Mouse (Mus musculus) G1E (cell line): ENCODE data around the gene Prepl. TPM values are rescaled to one million over a fixed set of nuclear protein-coding genes. Genes with fewer than 3 reads are reported as not detected.

Source experiments
- ATAC-seq: 2 replicates; pipeline ENCODE4 v1.8.0; 2016; ENCODE audit warnings: mild to moderate bottlenecking; ENCODE audit not compliant: insufficient number of reproducible peaks, poor library complexity, low FRiP score, severe bottlenecking; ENCODE audit errors: extremely low read depth
- DNase-seq: peaks from one replicate; pipeline ENCODE4 v3.0.0; 2012; ENCODE audit warnings: low spot score
- H3K27me3 ChIP-seq: 2 replicates; pipeline ENCODE4 v1.6.1; 2012; ENCODE audit warnings: mild to moderate bottlenecking, low read length, inconsistent platforms; ENCODE audit not compliant: insufficient read depth
- H3K36me3 ChIP-seq: replicated peaks from 2 replicates; pipeline ENCODE3; 2012; ENCODE audit warnings: mild to moderate bottlenecking, inconsistent platforms
- H3K4me1 ChIP-seq: 2 replicates; pipeline ENCODE4 v1.6.1; 2012; ENCODE audit warnings: low read depth, low read length, inconsistent platforms, mixed read lengths; ENCODE audit not compliant: insufficient read depth
- H3K4me3 ChIP-seq: 2 replicates; pipeline ENCODE4 v1.5.1; 2012; ENCODE audit warnings: low read depth, mild to moderate bottlenecking, inconsistent platforms, low read length, moderate library complexity, mixed read lengths
- H3K9me3 ChIP-seq: replicated peaks from 2 replicates; pipeline ENCODE4 v1.6.1; 2012; ENCODE audit warnings: inconsistent platforms
- CTCF ChIP-seq: IDR thresholded peaks from 2 replicates; pipeline ENCODE4 v1.5.1; 2012; ENCODE audit warnings: low read depth, low read length, inconsistent platforms, mixed read lengths
- GATA1 ChIP-seq: IDR thresholded peaks from 2 replicates; pipeline ENCODE4 v1.6.1; 2012; ENCODE audit warnings: borderline replicate concordance, low read length, inconsistent platforms, mixed read lengths
- GATA2 ChIP-seq: IDR thresholded peaks from 2 replicates; pipeline ENCODE4 v1.6.1; 2012; ENCODE audit warnings: low read depth, low read length, inconsistent platforms, borderline replicate concordance
- POLR2AphosphoS5 ChIP-seq: IDR thresholded peaks from 2 replicates; pipeline ENCODE4 v1.6.1; 2012; ENCODE audit warnings: low read depth, low read length, inconsistent platforms; ENCODE audit not compliant: insufficient replicate concordance
- TAL1 ChIP-seq: conservative IDR thresholded peaks from 2 replicates; pipeline ENCODE4 v1.6.1; 2012; ENCODE audit warnings: low read depth, low read length, inconsistent platforms, mixed read lengths
- polyA plus RNA-seq: library from polyadenylated mRNA; stranded (reverse); fragments of >175 nt; gene quantifications from 2 replicates; pipeline ENCODE4 v1.2.3, GENCODE M21; 2012
- total RNA-seq, 2 experiments: library from RNA; stranded (forward) in 1 of 2; stranded (reverse) in 1 of 2; fragments of 200-1000 nt in 1 of 2; fragments of >200 nt in 1 of 2; fragmentation: Nextera tagmentation in 1 of 2; gene quantifications; 2 replicates each; pipeline ENCODE4 v1.2.3; 2014 to 2017

Gene Prepl
- total and polyA plus RNA-seq, 3 experiments: 1.2 to 53.0 (median 27.4) TPM

DNA sequence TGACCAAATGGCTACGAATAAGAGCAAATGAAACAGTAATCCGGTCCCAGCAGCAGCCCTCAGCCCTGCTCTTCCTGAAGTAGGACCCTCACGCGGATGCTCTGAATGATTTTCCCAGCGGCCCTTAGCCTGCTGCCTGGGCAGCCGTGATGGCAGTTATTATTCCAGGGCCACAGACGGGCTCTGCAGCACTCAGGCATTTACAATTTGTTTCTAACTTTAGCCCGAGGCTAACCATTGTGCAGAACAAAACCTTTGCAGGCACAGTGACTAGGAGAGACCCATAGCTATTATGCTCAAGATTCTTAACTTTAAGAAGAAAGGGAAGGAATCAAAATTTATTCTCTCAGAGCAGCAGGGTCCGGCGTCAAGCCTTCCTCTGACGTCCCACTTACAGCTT, 17.7 kb downstream of the Prepl start:
- H3K9me3 ChIP-seq: no peaks in the 10 kb centered on the region
- H3K4me3 ChIP-seq: no peak overlapping the region
- H3K27me3 ChIP-seq: no peaks in the 10 kb centered on the region
- ATAC-seq: no peak
- TF ChIP-seq POLR2AphosphoS5 (no peak), GATA2 (no peak), GATA1 (no peak), CTCF (no peak), TAL1 (no peak)
- H3K4me1 ChIP-seq: no peaks in the 10 kb centered on the region
- no peak for DNase-seq
- peaks cover 79% of the 10 kb centered on the region for H3K36me3 ChIP-seq

DNA sequence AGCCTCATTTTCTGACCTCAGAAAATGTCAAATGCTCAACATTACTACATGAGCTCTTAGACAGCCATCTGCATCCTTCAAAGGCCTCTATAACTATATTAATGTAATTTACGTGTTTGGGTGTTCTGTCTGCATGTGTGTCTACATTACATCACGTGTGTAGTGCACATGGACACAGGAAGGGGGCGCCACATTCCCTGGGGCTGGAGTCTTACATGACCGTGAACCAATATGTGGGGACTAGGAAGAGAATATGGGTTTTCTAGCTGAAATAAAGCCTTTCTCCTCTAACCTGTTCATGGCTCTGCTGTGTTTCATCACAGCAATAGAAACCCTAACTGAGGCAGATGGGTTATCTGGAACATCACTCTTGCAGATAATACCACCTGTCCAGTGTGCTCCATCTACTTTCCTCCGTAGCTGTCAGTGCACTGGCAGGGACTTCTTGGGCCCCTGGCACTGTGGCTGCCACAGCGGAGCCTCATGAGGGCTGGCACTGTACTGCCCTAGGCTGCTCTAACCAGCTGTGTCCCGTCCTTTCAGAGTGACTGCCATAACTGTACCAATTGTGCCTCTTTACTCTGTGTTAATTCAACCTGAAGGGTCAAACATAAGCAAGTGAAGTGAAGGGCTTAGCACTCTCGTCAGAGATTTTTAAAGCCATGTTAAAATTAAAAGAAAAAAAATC, 18.8 kb downstream of the Prepl start:
- no peak for ATAC-seq
- TF ChIP-seq POLR2AphosphoS5 (no peak), CTCF (no peak), GATA2 (no peak)
- H3K36me3 ChIP-seq: peaks cover 77% of the 10 kb centered on the region

DNA sequence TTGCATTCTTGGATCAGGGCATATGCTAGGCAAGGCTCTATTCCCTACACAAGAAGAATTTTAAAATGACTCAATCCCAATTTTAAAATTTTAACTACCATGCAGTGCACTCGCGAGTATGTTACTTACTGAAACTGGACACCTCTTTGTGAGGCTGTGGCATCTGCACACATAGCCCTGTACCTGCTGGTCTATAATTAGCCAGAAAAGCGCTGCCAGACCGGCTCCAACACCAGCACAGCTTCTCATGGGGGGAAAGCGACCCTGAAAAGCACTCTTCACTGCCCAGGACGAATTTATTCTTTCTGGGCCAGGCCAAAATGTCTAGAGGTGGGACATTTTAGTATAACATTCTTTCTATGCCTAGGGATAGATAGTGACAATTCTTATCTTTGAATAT, 19.4 kb downstream of the Prepl start:
- Histone ChIP-seq H3K27me3 (no peaks in the 10 kb centered on the region), H3K36me3 (peaks cover 77% of the 10 kb centered on the region), H3K9me3 (no peaks in the 10 kb centered on the region), H3K4me3 (no peak overlapping the region), H3K4me1 (no peaks in the 10 kb centered on the region)
- DNase-seq (no peak), ATAC-seq (no peak)
- TF ChIP-seq CTCF (no peak), GATA1 (no peak), TAL1 (no peak), POLR2AphosphoS5 (no peak), GATA2 (no peak)

More for the DNA sequence above, 18.8 kb downstream of the Prepl start:
- no peak overlapping the region for H3K4me3 ChIP-seq
- no peaks in the 10 kb centered on the region for H3K9me3 ChIP-seq
- DNase-seq: no peak
- no peaks in the 10 kb centered on the region for H3K4me1 ChIP-seq
- no peaks in the 10 kb centered on the region for H3K27me3 ChIP-seq

DNA sequence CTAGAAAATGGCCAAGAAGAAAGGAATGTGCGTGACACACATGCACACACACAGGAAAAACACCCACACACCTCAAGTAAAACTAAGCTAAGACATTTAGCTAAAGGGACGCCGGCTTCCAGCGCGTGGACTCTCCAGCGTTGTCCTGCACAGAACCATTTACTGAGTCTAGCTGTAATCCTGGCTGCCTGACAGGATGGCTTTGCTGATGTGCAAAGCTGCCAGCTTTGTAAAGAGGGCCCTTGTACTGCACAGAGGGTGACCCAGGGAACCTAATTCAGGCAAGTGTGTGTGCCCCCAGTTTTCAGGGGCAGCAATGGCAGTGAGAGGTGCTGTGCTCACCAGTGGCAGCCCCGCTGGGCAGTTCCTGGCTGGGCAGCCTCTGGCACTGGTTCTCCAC, 22.7 kb downstream of the Prepl start:
- no peak for ATAC-seq
- TF ChIP-seq CTCF: no peak
- no peak for TF ChIP-seq TAL1
- no peak for TF ChIP-seq GATA2
- TF ChIP-seq GATA1: no peak
- TF ChIP-seq POLR2AphosphoS5: no peak
- Histone ChIP-seq H3K27me3 (no peaks in the 10 kb centered on the region), H3K36me3 (peaks cover 83% of the 10 kb centered on the region), H3K9me3 (no peaks in the 10 kb centered on the region), H3K4me3 (no peak overlapping the region), H3K4me1 (peaks cover 15% of the 10 kb centered on the region)
- DNase-seq: no peak

DNA sequence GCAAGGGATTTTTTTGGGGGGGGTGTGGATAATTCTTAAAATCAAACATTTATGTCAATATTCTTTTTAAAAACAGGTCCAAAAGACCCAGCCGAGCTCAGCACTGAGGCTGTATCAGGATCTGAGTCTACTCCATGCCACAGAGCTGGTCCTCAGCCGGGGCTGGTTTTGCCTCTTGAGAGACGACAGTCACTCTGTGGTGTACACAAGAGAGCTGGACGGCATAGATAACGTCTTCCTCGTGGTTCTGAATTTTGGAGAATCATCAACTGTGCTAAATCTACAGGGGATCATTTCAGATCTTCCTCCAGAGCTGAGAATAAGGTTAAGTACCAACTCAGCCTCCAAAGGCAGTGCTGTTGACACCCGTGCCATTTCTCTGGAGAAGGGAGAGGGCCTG, 26.5 kb downstream of the Prepl start:
- ATAC-seq: peak; percentile 78
- Histone ChIP-seq H3K4me1 (peaks cover 15% of the 10 kb centered on the region), H3K4me3 (no peak overlapping the region), H3K9me3 (no peaks in the 10 kb centered on the region), H3K36me3 (peaks cover 49% of the 10 kb centered on the region), H3K27me3 (peaks cover 4% of the 10 kb centered on the region; the same call in 1 of the 2 replicates)
- TF ChIP-seq GATA1 (no peak), CTCF (no peak), GATA2 (no peak), TAL1 (peak; percentile 22; the same call in 1 of the 2 replicates), POLR2AphosphoS5 (no peak)
- peak; percentile 45 for DNase-seq

DNA sequence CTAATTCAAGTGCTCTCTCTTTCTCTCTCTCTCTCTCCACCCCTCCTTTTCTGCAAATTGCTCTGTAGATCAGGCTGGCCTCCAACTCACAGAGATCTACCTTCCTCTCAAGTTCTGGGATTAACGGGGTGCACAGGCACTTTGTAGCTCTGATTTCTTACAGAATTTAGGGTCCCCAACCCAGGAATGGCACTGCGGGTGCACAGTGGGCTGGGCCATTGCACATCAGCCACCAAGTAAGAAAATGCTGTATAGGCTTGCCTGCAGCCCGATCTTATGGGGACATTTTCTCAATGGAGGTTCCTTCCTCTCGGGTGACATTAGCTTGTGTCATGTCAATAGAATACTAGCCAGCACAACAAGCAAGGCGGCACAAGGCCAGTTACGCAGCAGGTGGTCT, 30.9 kb downstream of the Prepl start:
- TF ChIP-seq GATA1 (no peak), TAL1 (no peak), GATA2 (no peak), CTCF (no peak), POLR2AphosphoS5 (no peak)
- Histone ChIP-seq H3K4me1 (peaks cover 15% of the 10 kb centered on the region), H3K9me3 (no peaks in the 10 kb centered on the region), H3K4me3 (no peak overlapping the region), H3K27me3 (peaks cover 9% of the 10 kb centered on the region; the same call in 1 of the 2 replicates), H3K36me3 (peaks cover 15% of the 10 kb centered on the region)
- ATAC-seq: no peak
- no peak for DNase-seq
